Mouse (Mus musculus) layer of hippocampus, postnatal 14 days (tissue): ENCODE data around the gene Nectin4. TPM values are rescaled to one million over a fixed set of nuclear protein-coding genes. Genes with fewer than 3 reads are reported as not detected.
A peak's percentile ranks its signal among the peaks of the same experiment; 100 is the strongest.

Experiments used
- DNase-seq, 2 experiments: peaks; one replicate each; pipeline ENCODE4 v3.0.0; 2021 to 2022; ENCODE audit warnings: low spot score in 2 of 2, mixed read lengths in 1 of 2
- total RNA-seq, 2 experiments: library from RNA; stranded (reverse); gene quantifications; 2 replicates each; pipeline ENCODE4 v1.2.3; 2021

The Nectin4 gene
- total RNA-seq, 2 experiments from 2014 or later, result 2.1 to 3.1 TPM

DNA sequence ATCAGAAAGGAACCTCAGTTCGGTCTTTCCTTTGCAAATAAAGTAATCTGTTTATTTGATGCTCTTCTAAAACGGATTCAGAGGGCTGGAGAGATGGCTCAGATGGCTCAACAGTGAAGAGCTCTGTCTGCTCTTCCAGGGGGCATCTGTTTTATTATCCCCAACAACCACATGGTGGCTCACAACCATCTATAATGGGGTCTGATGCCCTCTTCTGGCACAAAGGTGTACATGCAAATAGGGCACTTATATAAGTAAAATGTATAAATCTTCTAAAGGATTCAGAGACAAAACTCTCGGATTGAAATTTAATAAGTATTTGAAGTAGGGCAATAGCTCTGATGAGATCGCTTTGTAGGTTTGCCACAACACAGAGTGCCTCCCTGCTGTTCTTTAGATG lies 11.5 kb upstream of the Nectin4 start:
- peak in 1 of 2 experiments; percentile 64 for DNase-seq

DNA sequence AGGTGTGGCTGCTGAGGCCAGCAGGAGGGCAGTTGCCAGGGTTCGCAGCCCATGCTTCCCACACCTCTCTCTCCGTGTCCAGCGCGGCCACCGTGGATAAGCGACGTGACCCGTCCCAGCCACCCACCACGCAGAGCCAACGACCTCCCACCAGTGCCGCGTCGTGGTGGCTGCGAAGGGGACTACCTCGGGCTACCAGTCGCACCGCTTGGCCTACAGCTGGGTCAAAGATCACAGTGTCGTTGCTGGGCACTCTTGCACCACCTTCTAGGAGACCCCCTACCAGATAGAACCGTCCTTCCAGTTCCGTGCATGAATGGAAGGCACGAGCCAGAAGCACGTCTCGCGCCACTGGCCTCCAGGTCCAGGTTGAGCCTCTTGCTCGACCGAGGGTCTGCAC lies 9.6 kb upstream of the Nectin4 start:
- DNase-seq, result no peak

DNA sequence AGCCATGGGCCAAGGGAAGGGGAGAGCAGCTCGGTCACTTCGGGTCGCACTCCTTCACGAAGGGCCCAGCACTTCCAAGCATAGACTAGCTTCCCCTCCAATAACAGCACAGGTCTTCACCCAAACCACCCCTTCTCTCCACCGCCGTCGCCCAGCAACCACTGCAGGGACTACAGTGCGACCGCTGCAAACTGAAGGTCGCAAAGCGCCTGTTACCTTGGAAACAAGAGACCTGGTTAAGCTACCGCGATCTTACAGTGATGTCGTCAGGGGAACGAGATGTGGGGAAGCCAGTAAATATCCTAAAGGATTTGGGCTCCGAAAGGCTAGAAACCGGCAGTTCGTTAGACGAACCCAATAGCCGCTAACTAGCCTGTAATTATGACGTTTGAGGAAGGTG lies 9.2 kb upstream of the Nectin4 start, which contains the start of gene Klhdc9:
Klhdc9 (minus strand) TSS at position 143 of the 400 bp plus-strand sequence.
- DNase-seq, result peak; percentile 90 to 92

DNA sequence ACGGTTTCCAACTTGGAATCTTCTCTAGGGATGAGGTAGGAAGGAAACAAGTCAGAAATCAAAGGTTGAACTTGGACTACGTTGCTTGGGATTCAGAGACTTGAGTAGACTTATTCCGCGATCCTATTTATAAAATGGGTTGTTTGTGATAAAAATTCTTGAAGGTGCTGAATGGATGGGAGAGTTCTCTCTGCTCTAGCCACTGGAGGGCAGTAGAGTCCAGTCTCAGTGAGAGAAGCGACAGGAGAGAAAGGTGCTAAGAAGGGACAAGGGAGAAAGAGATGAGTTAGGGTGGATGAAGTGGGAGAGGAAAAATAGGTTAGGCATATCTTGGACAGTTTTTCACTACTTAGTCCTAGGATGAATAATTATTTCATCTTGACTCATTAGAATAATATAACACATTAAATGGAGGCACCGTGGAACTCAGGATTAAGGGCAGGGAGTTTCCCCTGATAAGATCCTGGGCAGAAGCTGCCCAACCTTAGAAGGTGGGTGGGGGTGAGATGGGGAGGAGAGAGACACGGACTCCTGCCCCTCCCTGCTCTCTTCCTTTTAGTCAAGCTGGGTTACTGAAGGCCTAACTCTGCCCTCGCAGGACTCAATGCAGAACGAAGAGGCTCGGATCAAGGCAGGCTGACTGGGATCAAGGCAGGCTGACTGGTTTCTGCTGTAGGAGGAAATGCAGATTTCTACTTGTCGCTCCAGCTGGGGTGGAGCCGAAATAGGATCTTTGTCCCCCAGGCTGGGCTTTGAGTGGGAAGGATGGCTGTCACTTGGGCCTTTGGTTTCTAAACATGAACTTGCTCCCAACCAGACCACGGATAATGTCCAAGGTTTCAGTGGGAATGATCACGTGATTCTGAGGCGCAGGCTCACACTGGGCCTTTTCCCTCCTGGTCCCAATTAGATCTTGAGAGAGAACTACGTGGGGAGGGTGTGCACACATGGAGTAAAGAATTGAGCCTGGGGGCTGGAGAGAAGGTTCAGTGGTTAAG lies 8.5 kb upstream of the Nectin4 start:
- DNase-seq, result peak; percentile 61 to 87

DNA sequence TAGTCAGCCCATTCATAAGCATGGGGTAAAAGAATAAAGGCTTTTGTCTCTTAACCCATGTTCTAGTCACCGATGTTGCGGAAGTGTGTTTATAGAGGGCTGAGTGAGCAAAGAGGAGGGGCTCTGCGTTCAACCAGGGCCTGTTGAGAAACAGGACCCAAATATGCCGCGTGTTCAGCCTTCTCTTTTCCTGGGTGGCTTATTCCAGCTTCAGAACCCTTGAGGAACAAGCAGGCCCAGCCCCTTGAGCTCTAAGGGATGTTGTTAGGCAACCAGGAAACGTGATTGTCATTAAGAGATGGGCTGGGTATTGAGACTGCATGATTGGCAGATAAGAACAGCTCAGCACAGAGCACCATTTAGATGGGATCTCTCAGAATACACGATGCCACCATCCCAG lies 4.0 kb upstream of the Nectin4 start:
- DNase-seq, result no peak

DNA sequence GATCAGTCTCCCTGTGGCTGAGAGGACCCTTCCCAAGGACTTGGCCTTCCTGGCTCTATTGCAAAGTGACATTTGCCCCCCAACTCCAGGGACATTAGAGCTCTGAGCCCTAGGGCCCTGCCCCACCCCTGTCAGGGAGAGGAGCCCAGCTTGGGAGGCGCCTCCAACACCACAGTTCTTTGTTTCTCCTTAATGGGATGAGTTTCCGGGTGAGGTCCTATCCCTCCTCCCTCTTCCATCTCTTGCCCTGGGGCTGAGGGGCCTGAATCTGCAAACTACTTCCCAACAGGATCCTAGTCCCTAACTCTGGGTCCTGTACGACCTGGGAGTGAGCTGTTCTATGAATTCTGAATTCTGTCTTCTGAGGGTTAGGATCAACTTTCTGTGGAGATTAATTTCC lies 3.0 kb downstream of the Nectin4 start:
- DNase-seq, result no peak

DNA sequence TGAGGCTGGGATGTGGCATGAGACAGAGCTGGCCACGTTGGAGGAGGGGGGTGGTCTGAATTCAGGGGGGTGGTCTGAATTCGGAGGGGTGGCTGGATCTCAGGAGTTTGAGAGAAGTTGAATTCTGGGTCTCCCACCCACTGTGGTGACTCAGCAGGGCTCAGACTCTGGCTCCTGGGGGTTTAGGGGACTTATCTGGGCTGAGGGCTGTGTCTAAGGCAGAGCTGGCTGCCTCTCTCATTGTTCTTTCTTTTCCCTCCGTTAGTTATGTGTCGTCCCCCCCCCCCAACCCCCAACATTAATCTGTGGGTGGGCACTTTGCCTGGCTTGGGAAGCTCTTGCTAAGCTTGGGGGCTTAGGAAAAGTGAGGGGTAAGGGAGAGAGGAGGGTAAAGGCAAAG lies 4.0 kb downstream of the Nectin4 start:
- DNase-seq, result no peak

DNA sequence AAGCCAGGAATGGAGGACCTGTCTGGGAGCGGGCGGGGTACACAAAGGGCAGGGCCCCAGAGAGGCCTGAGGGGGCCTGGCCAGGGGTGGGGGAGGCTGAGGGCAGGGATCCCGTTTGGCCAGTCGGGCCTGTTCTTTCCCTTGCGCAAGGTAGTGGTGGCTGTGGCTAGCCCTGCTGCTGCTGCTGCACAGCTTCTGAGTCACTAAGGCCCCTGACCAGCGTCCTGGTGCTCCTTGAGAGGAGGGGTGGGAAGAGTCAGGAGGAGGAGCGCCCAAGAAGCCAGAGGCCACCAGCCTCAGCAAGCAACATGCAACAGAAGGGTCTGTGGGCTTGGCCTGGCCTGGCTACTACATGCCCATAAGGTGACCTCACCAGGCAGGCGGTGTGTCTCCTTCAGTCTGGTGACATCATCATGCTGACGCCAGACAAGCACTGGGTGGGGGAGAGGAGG lies 5.8 kb downstream of the Nectin4 start:
- no peak for DNase-seq

DNA sequence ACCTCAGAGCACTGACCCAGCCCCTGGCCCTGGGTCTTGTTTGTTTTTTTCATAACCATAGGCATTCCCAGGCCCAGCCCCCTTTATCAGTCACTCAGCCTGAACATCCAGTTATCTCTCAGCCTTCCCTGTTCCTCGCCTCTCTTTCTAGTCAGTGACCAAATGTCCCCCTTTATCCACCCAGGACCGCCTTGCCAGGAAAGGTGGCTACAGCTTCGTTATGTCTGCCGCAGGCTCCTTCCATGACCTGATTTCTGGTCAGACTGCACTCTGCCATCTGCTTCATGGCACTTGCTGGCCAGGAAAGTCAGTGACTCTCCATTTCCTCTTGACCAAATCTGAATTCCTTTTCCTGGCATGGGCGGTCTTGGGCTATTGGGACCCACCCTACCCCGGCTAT lies 8.4 kb downstream of the Nectin4 start:
- DNase-seq, result no peak

DNA sequence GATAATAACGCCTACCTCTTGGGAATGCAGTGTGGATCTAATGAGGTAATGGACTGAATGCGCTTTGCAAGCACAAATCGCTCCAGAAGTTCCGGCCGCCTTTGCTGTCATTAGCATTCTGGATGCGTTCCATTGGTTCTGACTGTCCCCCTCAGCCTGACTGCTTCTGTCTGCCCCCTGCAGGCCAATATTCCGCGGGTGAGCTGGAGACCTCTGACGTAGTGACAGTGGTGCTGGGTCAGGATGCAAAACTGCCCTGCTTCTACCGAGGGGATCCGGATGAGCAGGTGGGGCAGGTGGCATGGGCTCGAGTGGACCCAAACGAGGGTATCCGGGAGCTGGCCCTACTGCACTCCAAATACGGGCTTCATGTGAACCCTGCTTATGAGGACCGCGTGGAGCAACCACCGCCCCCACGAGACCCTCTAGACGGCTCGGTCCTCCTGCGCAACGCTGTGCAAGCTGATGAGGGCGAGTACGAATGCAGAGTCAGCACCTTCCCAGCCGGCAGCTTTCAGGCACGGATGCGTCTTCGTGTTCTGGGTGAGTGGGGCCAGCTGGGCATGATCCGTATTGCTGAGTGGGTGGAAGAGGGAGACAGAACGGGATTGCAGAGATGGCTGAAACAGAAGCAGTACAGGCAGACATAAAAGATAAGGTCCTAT lies 10.2 kb downstream of the Nectin4 start:
- peak; percentile 70 to 80 for DNase-seq

DNA sequence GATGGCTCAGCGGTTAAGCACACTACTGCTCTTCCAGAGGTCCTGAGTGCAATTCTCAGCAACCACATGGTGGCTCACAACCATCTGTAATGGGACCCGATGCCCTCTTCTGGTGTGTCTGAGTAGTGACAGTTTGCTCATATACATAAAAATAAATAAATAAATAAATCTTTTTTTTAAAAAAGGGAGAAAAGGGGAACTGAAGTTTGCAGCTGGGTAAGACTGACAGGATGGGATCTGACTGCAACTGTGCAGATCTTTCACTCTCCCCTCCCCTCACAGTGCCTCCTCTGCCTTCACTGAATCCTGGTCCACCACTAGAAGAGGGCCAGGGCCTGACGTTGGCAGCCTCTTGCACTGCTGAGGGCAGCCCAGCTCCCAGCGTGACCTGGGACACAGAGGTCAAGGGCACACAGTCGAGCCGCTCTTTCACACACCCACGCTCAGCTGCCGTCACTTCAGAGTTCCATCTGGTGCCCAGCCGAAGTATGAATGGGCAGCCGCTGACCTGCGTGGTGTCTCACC lies 12.3 kb downstream of the Nectin4 start:
- DNase-seq, result no peak

DNA sequence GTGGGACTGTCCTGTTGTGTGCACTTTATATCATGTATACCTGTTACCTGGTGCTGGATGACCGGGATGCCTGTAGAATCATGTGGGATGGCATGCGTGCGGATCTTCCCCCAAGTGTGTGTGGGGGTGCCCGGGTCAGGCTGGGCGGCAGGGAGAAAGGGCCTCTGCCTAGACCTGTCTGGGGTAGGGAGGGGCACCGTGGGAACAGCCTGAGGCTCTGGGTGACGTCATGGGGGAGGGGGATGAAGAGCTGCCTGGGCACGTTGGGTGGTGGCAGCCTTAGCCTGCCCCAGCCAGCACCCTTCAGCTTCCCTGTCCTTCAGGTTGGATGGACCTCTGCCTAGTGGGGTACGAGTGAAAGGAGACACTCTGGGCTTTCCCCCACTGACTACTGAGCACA lies 14.5 kb downstream of the Nectin4 start:
- no peak for DNase-seq

DNA sequence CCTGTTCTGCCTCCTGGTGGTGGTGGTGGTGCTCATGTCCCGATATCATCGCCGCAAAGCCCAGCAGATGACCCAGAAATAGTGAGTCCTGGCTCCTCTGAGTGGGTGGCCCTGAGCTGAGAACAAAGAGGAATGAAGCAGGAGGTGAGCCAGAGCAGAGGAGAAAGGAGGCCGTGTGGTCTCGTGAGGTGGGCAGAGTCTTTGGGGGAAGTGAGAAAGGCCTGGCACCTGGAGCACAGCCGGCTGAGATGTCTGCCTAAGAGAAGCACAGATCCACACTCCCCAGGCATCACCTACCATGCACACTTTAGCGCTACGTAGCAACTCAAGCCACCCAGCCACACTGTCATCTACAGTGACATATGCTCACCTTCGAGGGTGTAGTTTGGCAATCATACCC lies 15.3 kb downstream of the Nectin4 start:
- DNase-seq, result no peak

DNA sequence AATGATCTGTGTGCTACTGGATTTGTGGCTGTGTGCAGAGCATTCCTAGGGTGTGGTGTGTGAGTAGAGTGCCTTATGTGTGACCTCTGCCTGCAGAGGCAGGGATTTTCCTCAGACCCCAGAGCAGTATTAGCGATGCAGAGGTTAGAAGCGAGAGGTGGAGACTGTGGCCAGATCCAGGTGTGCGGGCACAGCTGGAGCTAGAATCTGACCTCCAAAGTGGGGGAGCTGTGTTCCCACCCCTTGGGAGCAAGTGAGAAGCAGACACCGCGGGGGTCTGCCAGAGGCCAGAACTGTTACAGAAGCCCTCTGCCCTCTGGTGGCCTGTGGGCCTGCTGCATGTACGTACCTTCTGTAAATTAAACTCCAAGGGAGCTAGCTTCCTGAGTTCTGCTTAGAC lies 17.2 kb downstream of the Nectin4 start:
- no peak for DNase-seq

DNA sequence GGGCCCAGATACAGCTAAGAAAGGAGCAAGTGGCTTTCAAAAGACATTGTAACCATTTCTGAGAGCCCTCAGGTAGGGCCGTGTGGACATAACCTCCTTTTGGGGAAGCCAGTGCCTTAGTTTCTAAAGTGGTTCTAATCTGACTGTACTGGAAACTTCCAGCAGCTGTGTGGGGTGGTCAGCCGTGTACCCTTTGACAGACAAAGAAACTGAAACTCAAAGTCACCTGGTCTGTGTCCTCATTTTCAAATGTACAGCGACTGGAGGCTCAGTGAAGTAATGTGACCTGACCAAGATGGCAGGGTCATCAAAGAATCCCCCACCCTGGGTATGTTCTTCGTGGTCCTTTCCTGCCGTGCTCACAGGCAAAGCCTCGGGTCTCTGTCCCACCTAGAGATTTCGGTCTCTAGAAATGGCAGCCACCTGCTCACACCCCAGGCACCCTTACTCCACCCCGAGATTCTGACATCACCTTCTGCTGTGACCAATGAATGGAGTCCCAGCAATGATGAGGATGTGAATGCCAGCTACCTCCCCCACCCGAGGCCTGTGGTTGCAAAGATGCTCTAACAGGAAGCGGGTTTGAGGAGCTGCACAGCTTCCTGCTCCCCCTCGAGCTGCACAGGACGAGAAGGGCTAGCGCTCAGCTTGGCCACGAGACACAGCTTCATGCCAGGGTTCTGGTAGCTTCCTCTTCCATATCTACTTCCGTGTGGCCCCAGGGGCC lies 18.6 kb downstream of the Nectin4 start, which contains the start of gene Arhgap30:
Arhgap30 (plus strand) TSS at position 579 of the 727 bp plus-strand sequence.
- DNase-seq, result no peak

DNA sequence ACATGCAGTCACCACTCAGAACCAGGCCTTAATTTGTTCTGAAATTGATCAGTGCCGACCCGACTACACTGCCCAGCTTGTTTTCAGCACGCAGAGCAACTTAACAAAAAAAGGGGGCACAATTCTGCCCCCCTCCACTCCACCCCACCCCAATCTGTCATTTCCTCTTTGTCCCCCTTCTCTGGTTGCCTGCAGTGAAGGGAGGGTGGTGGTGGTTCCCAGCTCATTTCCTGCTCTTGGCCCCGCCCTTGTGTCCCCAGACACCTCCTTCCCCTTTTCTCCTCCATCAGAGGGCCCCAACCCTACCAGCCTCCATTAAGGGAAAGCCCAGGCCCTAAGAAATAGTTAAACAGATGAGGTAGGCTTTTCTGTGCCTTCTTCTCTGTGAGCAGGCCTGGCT lies 20.2 kb downstream of the Nectin4 start:
- DNase-seq, result no peak

DNA sequence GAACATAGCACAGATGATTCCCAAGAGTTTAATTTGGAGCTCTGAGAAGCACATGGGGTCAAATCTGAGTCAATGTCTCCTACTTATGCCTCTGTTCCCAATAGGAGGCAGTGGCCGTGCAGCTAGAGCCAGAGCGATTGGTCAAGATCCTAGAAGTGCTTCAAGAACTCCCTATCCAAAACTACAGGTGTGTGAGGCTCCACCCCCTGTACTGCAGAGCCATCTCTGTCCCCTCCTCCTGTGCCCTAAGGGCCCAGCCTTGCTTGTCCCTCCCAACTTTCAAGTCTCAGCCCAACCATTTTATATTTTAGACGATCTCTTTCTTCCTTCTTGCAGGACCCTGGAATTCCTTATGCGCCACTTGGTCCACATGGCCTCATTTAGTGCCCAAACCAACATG lies 31.9 kb downstream of the Nectin4 start:
- DNase-seq, result no peak

DNA sequence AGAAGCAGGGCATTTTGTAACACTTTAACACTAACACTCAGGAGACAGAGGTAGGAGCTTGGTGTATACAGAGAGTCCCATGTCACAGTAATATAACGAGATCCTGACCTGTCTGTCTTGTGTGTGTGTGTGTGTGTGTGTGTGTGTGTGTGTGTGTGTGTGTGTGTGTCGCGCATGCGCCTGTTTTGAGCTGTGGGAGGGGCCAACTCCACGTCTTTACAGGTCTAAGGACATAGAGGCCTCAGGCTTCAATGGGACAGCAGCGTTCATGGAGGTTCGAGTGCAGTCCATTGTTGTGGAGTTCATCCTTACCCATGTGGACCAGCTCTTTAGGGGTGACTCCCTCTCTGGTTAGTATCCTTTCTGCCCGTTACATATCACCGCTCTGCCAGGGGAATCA lies 33.1 kb downstream of the Nectin4 start:
- DNase-seq, result no peak

DNA sequence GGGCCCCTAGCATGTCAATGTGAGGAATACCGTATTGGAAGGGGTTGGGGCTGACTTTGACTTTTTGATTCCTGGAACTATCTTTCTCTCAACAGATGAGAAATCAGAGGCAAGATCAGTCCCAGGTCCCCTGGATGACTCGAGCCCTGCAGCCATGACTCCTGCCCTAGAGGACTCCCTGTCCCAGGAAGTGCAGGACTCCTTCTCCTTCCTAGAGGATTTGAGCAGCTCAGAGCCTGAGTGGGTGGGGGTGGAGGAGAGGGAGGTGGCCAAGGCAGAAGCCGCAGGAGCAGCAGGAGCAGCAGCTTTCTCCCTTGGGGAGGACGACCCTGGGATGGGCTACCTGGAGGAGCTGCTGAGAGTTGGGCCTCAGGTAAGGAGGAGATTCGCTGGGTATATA lies 37.4 kb downstream of the Nectin4 start:
- no peak for DNase-seq

DNA sequence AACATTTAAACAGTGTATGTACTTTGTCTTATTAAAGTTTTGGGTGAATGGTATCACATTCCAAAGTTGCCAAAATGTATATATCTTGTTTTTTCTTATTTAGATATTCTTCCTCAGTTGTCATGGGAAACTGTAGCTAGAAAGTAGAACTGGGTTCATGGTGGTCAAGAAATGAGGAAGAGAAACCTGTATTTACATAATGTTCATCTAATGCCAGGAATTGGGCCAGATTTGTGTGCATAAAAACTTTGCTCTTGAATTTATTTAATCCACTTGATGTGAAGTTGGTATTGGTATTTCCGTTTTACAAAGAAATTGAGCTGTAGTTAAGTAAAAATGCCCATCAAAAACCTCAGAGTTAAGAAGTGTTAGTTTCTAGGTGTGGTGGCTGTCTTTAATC lies 40.3 kb downstream of the Nectin4 start:
- no peak for DNase-seq

DNA sequence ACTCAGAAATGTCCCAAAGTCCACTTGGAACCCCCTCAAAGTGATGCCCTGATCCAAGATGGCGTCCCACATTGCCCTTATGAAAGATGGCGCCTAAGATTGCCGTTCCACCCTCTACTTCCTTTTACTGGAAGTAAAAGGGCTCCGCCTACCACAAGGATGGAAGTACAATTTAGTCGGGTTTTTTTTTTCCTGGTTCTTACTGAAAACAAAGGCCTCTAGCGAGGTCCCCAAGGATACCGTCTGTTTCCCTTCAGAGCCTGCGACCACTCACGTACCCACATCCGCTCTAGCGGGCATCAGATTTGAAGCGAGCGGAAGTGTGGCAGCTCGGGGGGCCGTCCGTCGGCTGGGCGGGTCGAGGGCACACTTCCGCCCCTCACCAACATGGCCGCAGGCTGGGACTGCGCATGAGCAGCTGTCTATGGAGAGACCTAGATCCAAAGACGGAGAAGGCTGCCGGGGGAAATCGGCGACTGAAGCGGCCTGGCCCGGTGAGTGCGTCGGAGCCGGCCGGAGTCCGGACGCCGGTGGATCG lies 41.1 kb downstream of the Nectin4 start, which contains the start of gene Usf1:
Usf1 (plus strand) TSS at position 367 of the 538 bp plus-strand sequence.
- DNase-seq, result peak; percentile 95 to 97
